Mouse (Mus musculus): ENCODE data around the gene Mrpl49.
A peak's percentile ranks its signal among the peaks of the same experiment; 100 is the strongest.

Gene Mrpl49

GRCm38 (mm10) chr19:6035966-6036585, 21.5 kb downstream of the Mrpl49 start:
- no peak for DNase-seq

- DNase-seq = no peak
Observed at GRCm38 (mm10) chr19:6030520-6031280, 26.9 kb downstream of the Mrpl49 start.

- DNase-seq = no peak
Observed at GRCm38 (mm10) chr19:6029426-6029825, 28.2 kb downstream of the Mrpl49 start.

GRCm38 (mm10) chr19:6028991-6029390, 28.6 kb downstream of the Mrpl49 start:
- no peak for DNase-seq

GRCm38 (mm10) chr19:6023930-6024329, 33.7 kb downstream of the Mrpl49 start:
- no peak for DNase-seq

- DNase-seq = no peak
Observed at GRCm38 (mm10) chr19:6023059-6023458, 34.5 kb downstream of the Mrpl49 start.

- DNase-seq = no peak
Observed at GRCm38 (mm10) chr19:6020276-6020675, 37.3 kb downstream of the Mrpl49 start.

GRCm38 (mm10) chr19:6018142-6019089, 39.2 kb downstream of the Mrpl49 start:
- DNase-seq = peak; percentile 89 to 92

GRCm38 (mm10) chr19:6016532-6016931, 41.1 kb downstream of the Mrpl49 start:
- no peak for DNase-seq

GRCm38 (mm10) chr19:6015511-6016315, 41.9 kb downstream of the Mrpl49 start, which contains the start of gene Capn1:
Gene Capn1 (minus strand): TSS chr19:6015897.
- DNase-seq = peak; percentile 58 to 63

GRCm38 (mm10) chr19:6014991-6015510, 42.5 kb downstream of the Mrpl49 start:
- peak; percentile 42 to 49 for DNase-seq

- DNase-seq = no peak
Observed at GRCm38 (mm10) chr19:6013691-6014090, 43.9 kb downstream of the Mrpl49 start.

GRCm38 (mm10) chr19:6009137-6009536, 48.4 kb downstream of the Mrpl49 start:
- no peak for DNase-seq

- no peak for DNase-seq
Observed at GRCm38 (mm10) chr19:6007013-6007412, 50.6 kb downstream of the Mrpl49 start.

GRCm38 (mm10) chr19:6005541-6005940, 52.0 kb downstream of the Mrpl49 start:
- no peak for DNase-seq
